Mouse (Mus musculus) ovary, adult 10 weeks (tissue): ENCODE measurements around the gene Rnf17. TPM values are rescaled to one million over a fixed set of nuclear protein-coding genes. Genes with fewer than 3 reads are reported as not detected.

Experiments used
- polyA plus RNA-seq: library from polyadenylated mRNA; stranded (reverse); fragments of 350-450 nt; fragmentation: Illumina TruSeq; extraction: RNeasy Lipid Tissue Mini Kit (QIAGEN cat#74804); gene quantifications from one replicate; pipeline ENCODE4 v1.2.3, GENCODE M21; 2014

The Rnf17 gene
- polyA plus RNA-seq = 14.3 TPM

DNA sequence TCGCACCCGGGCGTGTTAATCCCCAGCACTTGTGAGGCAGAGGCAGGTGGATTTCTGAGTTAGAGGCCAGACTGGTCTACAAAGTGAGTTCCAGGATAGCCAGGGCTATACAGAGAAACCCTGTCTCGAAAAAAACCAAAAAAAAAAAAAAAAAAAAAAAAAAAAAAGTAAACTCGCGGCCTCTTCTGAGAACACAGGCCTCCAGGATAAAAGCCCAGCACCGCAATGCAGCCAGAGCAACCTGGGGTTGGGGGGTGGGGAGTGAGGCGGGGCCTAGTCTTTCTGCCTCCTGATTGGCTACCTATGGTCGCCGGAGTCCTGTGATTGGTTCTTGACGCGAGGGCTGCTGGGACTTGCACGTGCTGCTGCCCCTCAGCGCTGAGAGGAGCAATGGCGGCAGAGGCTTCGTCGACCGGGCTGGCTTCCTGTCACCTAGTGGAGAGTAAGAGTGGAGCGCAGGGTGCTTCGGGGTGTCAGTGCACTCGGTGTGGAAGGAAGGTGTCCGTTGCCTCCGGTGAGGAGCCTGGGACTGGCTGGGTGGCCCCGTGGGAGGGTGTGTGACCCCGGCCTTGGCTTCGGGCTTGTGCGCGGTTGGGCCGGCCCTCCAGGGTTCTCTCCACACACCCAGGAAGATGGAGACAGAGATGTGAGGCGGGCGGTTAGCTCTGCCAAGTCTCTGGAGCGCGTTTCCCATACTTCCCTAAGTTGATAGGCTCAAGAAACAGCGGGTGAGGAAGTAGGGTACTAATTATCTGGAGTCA is at the start of gene Rnf17:
TSS of gene Rnf17 (plus strand) at position 271 of the 761 bp plus-strand sequence.

GRCm38 (mm10) chr14:56364711-56365237 is 37.6 kb upstream of the Rnf17 start, which contains the start of gene Atp12a:
TSS of gene Atp12a (plus strand) at chr14:56365068.

Other genes starting within 250 kb of the Rnf17 start
- gene Gzmg, start 243.0 kb upstream of the Rnf17 start, polyA plus RNA-seq = not detected
- gene Gzmn, start 228.0 kb upstream of the Rnf17 start, polyA plus RNA-seq = not detected
- not detected for gene Gzmf, start 191.2 kb upstream of the Rnf17 start, polyA plus RNA-seq
- gene Gzmc, start 167.9 kb upstream of the Rnf17 start, polyA plus RNA-seq = not detected
- 0.31 TPM for gene Gzmb, start 140.3 kb upstream of the Rnf17 start, polyA plus RNA-seq
- gene Atp12a, start 37.5 kb upstream of the Rnf17 start, polyA plus RNA-seq = 0.23 TPM
- gene Cenpj, start 172.8 kb downstream of the Rnf17 start, polyA plus RNA-seq = 32.1 TPM
- gene Parp4, start 173.0 kb downstream of the Rnf17 start, polyA plus RNA-seq = 28.8 TPM